Mouse (Mus musculus): ENCODE results near the gene Csrp1. TPM values are rescaled to one million over a fixed set of nuclear protein-coding genes. Genes with fewer than 3 reads are reported as not detected.

The Csrp1 gene
- total and polyA plus RNA-seq, 3 experiments: 44.4 to 73.0 TPM; not detected in 1

DNA sequence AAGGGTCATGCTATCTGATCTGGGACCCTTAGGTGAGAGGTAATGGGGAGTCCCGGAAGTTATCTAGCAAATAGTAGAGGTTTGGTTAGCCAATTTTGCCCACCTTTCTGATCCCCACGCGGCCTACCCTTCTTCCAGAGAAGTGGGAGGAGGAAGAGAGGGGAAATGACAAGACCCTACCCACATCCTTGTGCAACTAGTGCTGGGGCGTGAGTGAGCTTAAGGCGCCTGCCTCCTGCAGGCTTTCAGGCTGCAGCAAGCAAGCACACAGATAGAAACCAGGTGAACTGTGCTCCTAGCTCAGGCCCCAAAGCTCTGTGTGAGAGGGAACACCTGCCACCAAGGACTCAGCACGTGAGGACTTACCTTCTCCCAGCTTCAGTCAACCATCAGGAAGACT, 31.2 kb upstream of the Csrp1 start:
- no peak overlapping the region for H3K27ac ChIP-seq (ENCODE audit: control insufficient read depth, low read depth, low read length)

DNA sequence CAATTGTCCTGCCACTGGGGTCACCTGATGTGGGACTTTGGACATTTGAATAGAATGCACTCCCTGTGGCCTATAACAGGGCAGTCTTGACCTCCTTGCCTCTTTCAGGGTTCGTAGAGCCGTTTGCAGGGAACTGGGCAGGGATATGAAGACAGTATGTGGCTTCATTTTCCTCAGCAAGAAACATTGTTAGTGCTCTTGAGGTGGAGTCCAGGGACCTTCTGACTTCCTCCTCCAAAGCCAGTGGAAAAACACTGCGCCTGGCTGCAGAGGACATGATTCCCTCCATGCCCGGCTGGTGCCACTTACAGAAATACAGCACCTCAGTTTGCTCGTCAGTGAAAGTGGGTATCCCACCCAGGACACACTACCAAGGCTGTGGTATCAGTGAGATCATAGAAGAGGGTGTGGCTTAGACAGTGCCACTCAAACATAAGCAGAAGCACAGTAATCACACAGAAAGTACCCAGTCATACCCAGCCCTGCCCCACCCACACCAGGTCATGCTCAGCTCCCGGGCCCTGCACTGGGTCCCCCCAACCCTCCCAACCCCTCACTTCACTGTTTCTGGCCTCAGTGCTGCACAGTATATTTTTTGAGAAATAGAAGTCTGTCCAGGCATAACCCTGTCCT, 29.0 kb upstream of the Csrp1 start:
- no peaks in the 10 kb centered on the region for H3K9me3 ChIP-seq (replicated peaks; ENCODE audit: insufficient read depth, low read length)
- no peak for TF ChIP-seq MYC (IDR thresholded peaks at IDR 0.05; ENCODE audit: low read depth, low read length)
- no peak for TF ChIP-seq CHD2 (IDR thresholded peaks at IDR 0.05; ENCODE audit: low read length)
- no peak for TF ChIP-seq TBP (IDR thresholded peaks at IDR 0.05; ENCODE audit: low read depth, low read length)
- no peak for TF ChIP-seq KAT2A (conservative IDR thresholded peaks at IDR 0.05; ENCODE audit: low read depth, low read length)
- no peak for TF ChIP-seq MAZ (IDR thresholded peaks at IDR 0.05; ENCODE audit: low read depth, low read length)
- TF ChIP-seq BHLHE40 (IDR thresholded peaks at IDR 0.05; ENCODE audit: borderline replicate concordance, low read depth, low read length): no peak
- peaks cover 0 to 4% of the 10 kb centered on the region in 2 experiments; a peak in 2 of 4 replicates for H3K36me3 ChIP-seq (ENCODE audit: control insufficient read depth in 1 of 2, insufficient read depth in 2 of 2, low read length in 2 of 2)
- H3K27ac ChIP-seq (ENCODE audit: control insufficient read depth, low read depth, low read length): peak overlapping the region; percentile 46
- H3K4me3 ChIP-seq (ENCODE audit: control insufficient read depth in 1 of 2, insufficient read depth in 1 of 2, low read depth in 2 of 2, low read length in 2 of 2): peak overlapping the region; percentile 49 to 62
- H3K4me1 ChIP-seq (ENCODE audit: control insufficient read depth in 1 of 2, insufficient read depth in 2 of 2, low read length in 2 of 2): peaks cover 5 to 19% of the 10 kb centered on the region in 2 experiments
- H3K79me2 ChIP-seq (ENCODE audit: control insufficient read depth, insufficient read depth, low read length, poor library complexity): no peaks in the 10 kb centered on the region; the same call in 1 of the 2 replicates
- DNase-seq (ENCODE audit: low read depth, low spot score): peak; percentile 62
- H3K27me3 ChIP-seq (ENCODE audit: control insufficient read depth in 1 of 2, insufficient read depth in 2 of 2, low read length in 2 of 2): peaks cover 0 to 2% of the 10 kb centered on the region in 2 experiments; a peak in 2 of 4 replicates
- peak overlapping the region; percentile 72 for H3K9ac ChIP-seq (ENCODE audit: control insufficient read depth, low read depth, low read length, poor library complexity, severe bottlenecking)

More for the DNA sequence above, 31.2 kb upstream of the Csrp1 start:
- Histone ChIP-seq H3K36me3 (ENCODE audit: control insufficient read depth in 1 of 2, insufficient read depth in 2 of 2, low read length in 2 of 2) (peaks cover 0 to 4% of the 10 kb centered on the region in 2 experiments; a peak in 2 of 4 replicates), H3K4me3 (ENCODE audit: control insufficient read depth in 1 of 2, insufficient read depth in 1 of 2, low read depth in 2 of 2, low read length in 2 of 2) (peak overlapping the region; percentile 65 to 90), H3K79me2 (ENCODE audit: control insufficient read depth, insufficient read depth, low read length, poor library complexity) (no peaks in the 10 kb centered on the region; the same call in 1 of the 2 replicates), H3K9me3 (replicated peaks; ENCODE audit: insufficient read depth, low read length) (no peaks in the 10 kb centered on the region), H3K9ac (ENCODE audit: control insufficient read depth, low read depth, low read length, poor library complexity, severe bottlenecking) (peak overlapping the region; percentile 83), H3K27me3 (ENCODE audit: control insufficient read depth in 1 of 2, insufficient read depth in 2 of 2, low read length in 2 of 2) (peaks cover 0 to 2% of the 10 kb centered on the region in 2 experiments; a peak in 2 of 4 replicates), H3K4me1 (ENCODE audit: control insufficient read depth in 1 of 2, insufficient read depth in 2 of 2, low read length in 2 of 2) (peaks cover 5 to 25% of the 10 kb centered on the region in 2 experiments)
- TF ChIP-seq ELF1 (IDR thresholded peaks at IDR 0.05; ENCODE audit: low read depth, low read length) (no peak), ZMIZ1 (IDR thresholded peaks at IDR 0.05; ENCODE audit: low read depth, low read length) (no peak), MYB (IDR thresholded peaks at IDR 0.05; ENCODE audit: low read depth, low read length) (no peak), SMC3 (IDR thresholded peaks at IDR 0.05; ENCODE audit: low read depth, low read length) (no peak), BHLHE40 (IDR thresholded peaks at IDR 0.05; ENCODE audit: borderline replicate concordance, low read depth, low read length) (no peak), TAL1 (IDR thresholded peaks at IDR 0.05; ENCODE audit: low read length) (no peak)
- DNase-seq (ENCODE audit: low read depth, low spot score): peak; percentile 27

DNA sequence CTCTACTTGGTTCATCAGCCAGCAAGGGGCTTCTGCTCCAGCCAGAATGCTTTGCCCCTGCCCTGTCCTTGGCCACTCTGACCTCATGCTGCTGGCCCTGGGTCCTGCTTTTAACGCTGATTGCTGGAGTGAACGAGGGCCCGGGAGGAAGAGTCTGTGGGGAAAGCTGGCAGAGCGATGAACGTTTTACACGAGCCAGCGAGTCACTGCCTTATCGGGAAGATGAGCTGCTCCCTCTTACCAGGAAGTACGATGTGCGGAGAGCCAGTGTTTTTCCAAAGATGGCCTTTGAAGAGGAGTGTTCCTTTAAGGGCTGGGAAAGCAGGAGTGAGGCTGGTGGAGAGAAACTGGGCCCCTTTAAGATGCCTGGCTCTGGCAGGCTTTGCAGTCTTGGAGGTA, 28.4 kb upstream of the Csrp1 start:
- H3K9me3 ChIP-seq (replicated peaks; ENCODE audit: insufficient read depth, low read length): no peaks in the 10 kb centered on the region
- peaks cover 0 to 2% of the 10 kb centered on the region in 2 experiments; a peak in 2 of 4 replicates for H3K27me3 ChIP-seq (ENCODE audit: control insufficient read depth in 1 of 2, insufficient read depth in 2 of 2, low read length in 2 of 2)
- peaks cover 5 to 15% of the 10 kb centered on the region in 2 experiments for H3K4me1 ChIP-seq (ENCODE audit: control insufficient read depth in 1 of 2, insufficient read depth in 2 of 2, low read length in 2 of 2)
- H3K27ac ChIP-seq (ENCODE audit: control insufficient read depth, low read depth, low read length): peak overlapping the region; percentile 46
- peak overlapping the region; percentile 72 for H3K9ac ChIP-seq (ENCODE audit: control insufficient read depth, low read depth, low read length, poor library complexity, severe bottlenecking)
- peaks cover 0 to 4% of the 10 kb centered on the region in 2 experiments; a peak in 1 of 4 replicates for H3K36me3 ChIP-seq (ENCODE audit: control insufficient read depth in 1 of 2, insufficient read depth in 2 of 2, low read length in 2 of 2)
- no peaks in the 10 kb centered on the region; the same call in 1 of the 2 replicates for H3K79me2 ChIP-seq (ENCODE audit: control insufficient read depth, insufficient read depth, low read length, poor library complexity)
- peak overlapping the region; percentile 49 to 62 for H3K4me3 ChIP-seq (ENCODE audit: control insufficient read depth in 1 of 2, insufficient read depth in 1 of 2, low read depth in 2 of 2, low read length in 2 of 2)
- DNase-seq (ENCODE audit: low read depth, low spot score): peak; percentile 72
- TF ChIP-seq MAZ (IDR thresholded peaks at IDR 0.05; ENCODE audit: low read depth, low read length) (no peak), TAL1 (IDR thresholded peaks at IDR 0.05; ENCODE audit: low read length) (no peak), MYB (IDR thresholded peaks at IDR 0.05; ENCODE audit: low read depth, low read length) (no peak), CTCF (IDR thresholded peaks at IDR 0.05 in 2 of 3, conservative IDR thresholded peaks at IDR 0.05 in 1 of 3; ENCODE audit: control insufficient read depth in 1 of 3, insufficient read depth in 1 of 3, low read depth in 2 of 3, low read length in 3 of 3, poor library complexity in 1 of 3, severe bottlenecking in 1 of 3) (no peak), USF1 (IDR thresholded peaks at IDR 0.05; ENCODE audit: low read depth, low read length) (no peak), ZKSCAN1 (IDR thresholded peaks at IDR 0.05; ENCODE audit: low read depth, low read length) (no peak), MAFK (IDR thresholded peaks at IDR 0.05; ENCODE audit: borderline replicate concordance, low read depth, low read length) (no peak), RCOR1 (IDR thresholded peaks at IDR 0.05; ENCODE audit: low read depth, low read length) (no peak), ETS1 (IDR thresholded peaks at IDR 0.05; ENCODE audit: low read depth, low read length) (no peak), ZMIZ1 (IDR thresholded peaks at IDR 0.05; ENCODE audit: low read depth, low read length) (no peak), RAD21 (IDR thresholded peaks at IDR 0.05; ENCODE audit: low read depth, low read length) (no peak), GATA1 (IDR thresholded peaks at IDR 0.05; ENCODE audit: low read depth, low read length) (0 out of 2 replicates have a peak, but pooled peaks have one; percentile 4), MXI1 (IDR thresholded peaks at IDR 0.05; ENCODE audit: low read depth, low read length) (no peak; the same call in 1 of the 2 replicates), GABPA (IDR thresholded peaks at IDR 0.05; ENCODE audit: low read depth, low read length) (no peak), CHD2 (IDR thresholded peaks at IDR 0.05; ENCODE audit: low read length) (no peak), SIN3A (IDR thresholded peaks at IDR 0.05; ENCODE audit: low read length) (peak; percentile 34; the same call in 1 of the 2 replicates), BHLHE40 (IDR thresholded peaks at IDR 0.05; ENCODE audit: borderline replicate concordance, low read depth, low read length) (no peak), SMC3 (IDR thresholded peaks at IDR 0.05; ENCODE audit: low read depth, low read length) (no peak), POLR2AphosphoS2 (IDR thresholded peaks at IDR 0.05; ENCODE audit: low read length) (no peak), MAX (IDR thresholded peaks at IDR 0.05; ENCODE audit: low read length) (no peak)

All from MEL (cell line).